Mouse (Mus musculus) induced T-regulatory cell, adult 2 months (primary cell): Measurements from ENCODE around the gene Nat8f7.
"Not testable (repeated sequence)": the region's sequence is repeated elsewhere in the genome, so short reads cannot be mapped to it uniquely, and the experiment has no call there.

Experiments used
- DNase-seq: peaks from one replicate; pipeline ENCODE4 v3.0.0-alpha.2; 2012; ENCODE audit warnings: low read depth

The Nat8f7 gene

DNA sequence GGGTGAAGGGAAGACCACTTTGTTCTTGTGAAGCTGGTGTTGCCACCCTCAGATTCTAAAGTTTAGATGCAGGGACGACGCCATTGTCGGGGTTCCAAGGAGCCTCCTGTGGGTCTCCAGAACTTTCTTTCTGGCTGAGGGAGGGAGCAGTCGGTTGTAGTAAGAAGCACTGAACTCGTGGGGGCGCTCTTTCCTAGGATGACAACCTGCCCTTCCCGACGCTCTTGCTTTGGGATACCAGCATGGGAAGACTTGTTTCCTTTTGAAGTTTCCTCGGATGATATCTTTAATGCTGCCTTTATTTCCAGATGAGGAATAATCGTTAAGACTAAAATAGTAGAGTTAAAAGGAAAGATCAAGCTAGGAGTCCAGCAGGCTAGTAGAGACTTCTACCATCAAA is at the start of gene Nat8f7:
TSS of gene Nat8f7 (minus strand) at position 101 of the 400 bp plus-strand sequence.
- not testable (repeated sequence) for DNase-seq

DNA sequence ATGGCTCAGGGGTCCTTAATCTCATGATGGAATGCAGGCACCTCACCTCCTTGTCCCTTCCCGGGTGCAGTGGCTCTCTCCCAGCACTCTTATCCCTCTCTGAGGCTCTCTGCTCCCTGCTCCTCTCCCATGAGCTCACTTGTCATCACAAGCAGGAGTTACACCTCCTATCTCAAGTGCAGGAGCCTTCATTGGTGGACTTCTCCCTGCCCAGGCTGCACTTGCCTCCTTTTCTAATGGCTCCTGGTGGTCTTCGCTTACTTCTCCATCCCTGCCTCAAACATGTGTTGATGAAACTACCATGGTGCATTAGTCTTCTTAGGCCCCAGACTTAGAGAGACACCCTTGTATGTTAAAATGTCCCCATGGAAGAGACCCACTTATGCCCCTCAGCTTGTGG is 49.7 kb upstream of the Nat8f7 start:
- not testable (repeated sequence) for DNase-seq

DNA sequence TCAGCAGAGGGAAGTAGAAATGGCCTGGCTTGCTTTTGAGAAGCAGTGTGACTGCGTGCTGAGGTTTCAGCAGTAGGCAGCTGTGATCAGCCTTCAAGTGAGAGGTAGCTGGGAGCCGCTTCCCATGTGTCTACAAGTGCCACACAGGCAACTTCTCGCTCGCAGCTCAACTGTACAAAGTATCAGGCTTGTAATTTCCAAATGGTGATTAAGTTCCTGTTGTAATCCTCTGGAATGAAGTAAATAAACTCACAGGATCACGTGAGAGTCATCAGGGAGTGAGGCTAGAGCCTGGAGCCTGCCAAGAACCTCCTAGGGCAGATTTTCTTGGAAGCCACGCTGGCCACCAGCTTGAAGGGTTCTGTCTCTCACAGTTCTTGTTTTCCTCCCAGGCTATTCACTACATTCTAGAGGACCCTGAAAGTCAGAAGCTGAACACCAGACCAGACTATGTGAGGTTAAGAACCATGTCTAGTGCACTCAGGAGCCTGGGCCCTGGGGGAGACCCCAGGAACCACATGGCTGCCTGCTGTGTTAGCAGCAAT is 42.8 kb upstream of the Nat8f7 start:
- not testable (repeated sequence) for DNase-seq

DNA sequence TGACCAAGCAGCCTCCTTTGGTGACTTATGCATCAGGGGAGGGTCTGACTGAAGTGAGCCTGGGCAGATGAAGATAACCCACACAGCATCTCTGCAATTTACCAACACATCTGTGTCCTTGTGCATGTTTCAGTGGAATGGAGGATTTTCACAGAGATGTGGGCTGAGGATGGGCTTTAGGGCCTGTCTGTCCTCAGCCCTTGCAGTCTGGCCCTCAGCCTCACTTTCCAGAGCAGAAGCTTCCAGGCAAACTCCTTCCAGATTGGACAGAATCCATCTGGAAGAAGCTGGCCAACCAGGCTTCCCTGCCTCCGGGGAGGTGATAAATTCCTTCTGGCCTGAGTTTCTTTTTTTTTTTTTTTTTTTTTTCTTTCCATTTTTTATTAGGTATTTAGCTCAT is 3.4 kb downstream of the Nat8f7 start:
- not testable (repeated sequence) for DNase-seq

DNA sequence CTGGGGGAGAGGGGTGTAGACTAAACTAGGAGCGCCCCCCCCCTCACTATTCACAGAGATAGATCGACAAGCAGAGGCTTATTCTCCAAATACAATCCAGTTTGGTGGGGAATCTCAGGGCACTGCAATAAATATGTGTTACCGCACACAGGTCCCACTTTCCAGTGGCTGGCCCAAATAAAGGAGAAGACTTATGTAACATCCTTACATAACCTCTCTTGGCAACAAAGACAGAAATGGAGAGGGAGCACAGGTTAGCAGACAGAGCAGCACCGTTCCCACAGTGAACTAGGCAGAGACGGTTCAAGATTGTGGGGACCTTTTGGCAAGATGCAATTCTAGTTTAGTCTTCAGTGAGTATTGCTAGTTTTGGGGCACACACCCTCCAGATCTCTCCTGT is 3.8 kb downstream of the Nat8f7 start:
- DNase-seq, result not testable (repeated sequence)

DNA sequence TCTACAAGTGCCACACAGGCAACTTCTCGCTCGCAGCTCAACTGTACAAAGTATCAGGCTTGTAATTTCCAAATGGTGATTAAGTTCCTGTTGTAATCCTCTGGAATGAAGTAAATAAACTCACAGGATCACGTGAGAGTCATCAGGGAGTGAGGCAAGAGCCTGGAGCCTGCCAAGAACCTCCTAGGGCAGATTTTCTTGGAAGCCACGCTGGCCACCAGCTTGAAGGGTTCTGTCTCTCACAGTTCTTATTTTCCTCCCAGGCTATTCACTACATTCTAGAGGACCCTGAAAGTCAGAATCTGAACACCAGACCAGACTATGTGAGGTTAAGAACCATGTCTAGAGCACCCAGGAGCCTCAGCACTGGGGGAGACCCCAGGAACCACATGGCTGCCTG is 11.1 kb downstream of the Nat8f7 start:
- not testable (repeated sequence) for DNase-seq
